Mouse (Mus musculus) midbrain, embryonic 14.5 days (tissue): ENCODE measurements around the gene Pxk. TPM values are rescaled to one million over a fixed set of nuclear protein-coding genes. Genes with fewer than 3 reads are reported as not detected.

ENCODE experiments used
- ATAC-seq: fragments of 200-750 bp; cut with Nextera tagmentation; 2 replicates; pipeline ENCODE4 v1.8.0; 2017; ENCODE audit warnings: moderate number of reproducible peaks, moderate library complexity; ENCODE audit not compliant: low FRiP score, low TSS enrichment
- DNase-seq: peaks from one replicate; pipeline ENCODE4 v3.0.0-alpha.2; 2015
- H3K27ac ChIP-seq: fragments of 300-500 bp; sonication (generic); replicated peaks from 2 replicates; pipeline ENCODE4 v1.5.1; 2014; ENCODE audit warnings: mild to moderate bottlenecking, low read depth, low read length, moderate library complexity
- H3K27me3 ChIP-seq: fragments of 300-500 bp; sonication (generic); 2 replicates; pipeline ENCODE4 v1.6.1; 2014; ENCODE audit warnings: low read length, control low read depth, mixed read lengths; ENCODE audit not compliant: control insufficient read depth, insufficient read depth
- H3K36me3 ChIP-seq: fragments of 300-500 bp; sonication (generic); 2 replicates; pipeline ENCODE4 v1.6.1; 2014; ENCODE audit warnings: low read length, control low read depth; ENCODE audit not compliant: control insufficient read depth, insufficient read depth
- H3K4me1 ChIP-seq: fragments of 300-500 bp; sonication (generic); 2 replicates; pipeline ENCODE4 v1.6.1; 2014; ENCODE audit warnings: mild to moderate bottlenecking, antibody characterized with exemption, low read length, control low read depth; ENCODE audit not compliant: control insufficient read depth, insufficient read depth
- H3K4me2 ChIP-seq: fragments of 300-500 bp; sonication (generic); 2 replicates; pipeline ENCODE4 v1.6.1; 2014; ENCODE audit warnings: mild to moderate bottlenecking, low read length, moderate library complexity
- H3K4me3 ChIP-seq: fragments of 300-500 bp; sonication (generic); replicated peaks from 2 replicates; pipeline ENCODE4 v1.5.1; 2014; ENCODE audit warnings: low read depth, low read length
- H3K9ac ChIP-seq: fragments of 300-500 bp; sonication (generic); replicated peaks from 2 replicates; pipeline ENCODE4 v1.6.1; 2014; ENCODE audit warnings: mild to moderate bottlenecking, low read length, moderate library complexity
- H3K9me3 ChIP-seq: fragments of 300-500 bp; sonication (generic); 2 replicates; pipeline ENCODE4 v1.6.1; 2016; ENCODE audit warnings: low read length, control low read depth, mixed read lengths; ENCODE audit not compliant: control insufficient read depth
- WGBS: fragments of 180-500 bp; shearing (Covaris S2); extraction: QIAGEN DNeasy Blood & Tissue Kit; methylation state at CpG from one replicate; pipeline ENCODE4 v1.1.7; 2014; 5-methylcytosine and 5-hydroxymethylcytosine counted together
- polyA plus RNA-seq: library from polyadenylated mRNA; unstranded; fragments of >200 nt; fragmentation: Nextera tagmentation; extraction: Ambion mirVana; gene quantifications from 2 replicates; pipeline ENCODE4 v1.2.1, GENCODE M21; 2014

Gene Pxk
- polyA plus RNA-seq, 1 experiment from 2014 or later, result 57.1 TPM

- Histone ChIP-seq H3K27ac (no peak overlapping the region), H3K36me3 (peaks cover 14% of the 10 kb centered on the region), H3K4me2 (no peak overlapping the region), H3K9ac (no peak overlapping the region), H3K27me3 (no peaks in the 10 kb centered on the region), H3K4me1 (peaks cover 9% of the 10 kb centered on the region), H3K9me3 (no peaks in the 10 kb centered on the region), H3K4me3 (no peak overlapping the region)
- 79% methylated on average over 3 of the region's 3 CpGs for WGBS
- no peak for DNase-seq
- ATAC-seq, result no peak
These were observed 3.0 kb upstream of the Pxk start for GRCm38 (mm10) chr14:8094931-8095561.

- WGBS, result 76% methylated on average over 7 of the region's 7 CpGs
- H3K4me3 ChIP-seq, result no peak overlapping the region
- DNase-seq, result no peak
These were observed 2.5 kb upstream of the Pxk start for GRCm38 (mm10) chr14:8095562-8095950.

GRCm38 (mm10) chr14:8098687-8098995 lies 630 bp downstream of the Pxk start:
- H3K9ac ChIP-seq, result peak overlapping the region; percentile 82
- DNase-seq (peak; percentile 64), ATAC-seq (no peak)
- peak overlapping the region; percentile 80 for H3K4me3 ChIP-seq
- 3% methylated on average over 5 of the region's 5 CpGs for WGBS
- H3K4me1 ChIP-seq, result peaks cover 11% of the 10 kb centered on the region
- no peaks in the 10 kb centered on the region for H3K9me3 ChIP-seq
- H3K4me2 ChIP-seq, result peak overlapping the region; percentile 73
- peak overlapping the region; percentile 86 for H3K27ac ChIP-seq
- no peaks in the 10 kb centered on the region for H3K27me3 ChIP-seq
- H3K36me3 ChIP-seq, result no peaks in the 10 kb centered on the region

More at GRCm38 (mm10) chr14:8095562-8095950, 2.5 kb upstream of the Pxk start:
- H3K36me3 ChIP-seq, result peaks cover 9% of the 10 kb centered on the region
- ATAC-seq, result no peak
- H3K9ac ChIP-seq, result no peak overlapping the region
- no peak overlapping the region for H3K4me2 ChIP-seq
- H3K9me3 ChIP-seq, result no peaks in the 10 kb centered on the region
- no peak overlapping the region for H3K27ac ChIP-seq
- H3K27me3 ChIP-seq, result no peaks in the 10 kb centered on the region
- peaks cover 11% of the 10 kb centered on the region for H3K4me1 ChIP-seq

DNA sequence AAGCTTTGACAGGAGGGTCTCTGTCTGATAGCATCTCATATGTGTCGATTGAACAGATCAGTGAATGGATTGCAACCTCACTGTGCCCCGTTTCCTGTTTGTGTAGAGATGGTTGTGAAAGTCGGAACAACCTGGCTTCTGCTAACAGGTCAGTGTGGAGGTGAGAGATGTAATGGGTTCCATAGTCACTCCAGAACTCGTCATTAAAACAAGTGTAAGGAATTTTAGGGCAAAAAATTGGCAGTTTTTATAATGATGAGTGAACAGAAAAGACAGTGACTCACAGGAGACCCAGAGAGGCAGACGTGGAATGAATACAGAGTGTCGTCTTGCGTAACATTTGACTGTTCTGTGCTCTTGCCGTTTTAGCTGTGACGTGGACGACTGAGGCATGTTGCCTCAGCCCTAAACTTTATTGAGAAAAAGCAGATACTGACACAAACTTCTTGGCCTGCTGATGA lies 1.6 kb downstream of the Pxk start:
- Histone ChIP-seq H3K9me3 (no peaks in the 10 kb centered on the region), H3K4me3 (peak overlapping the region; percentile 80), H3K9ac (peak overlapping the region; percentile 49; the same call in 1 of the 2 replicates), H3K36me3 (no peaks in the 10 kb centered on the region), H3K4me1 (peaks cover 11% of the 10 kb centered on the region), H3K4me2 (peak overlapping the region; percentile 73), H3K27me3 (no peaks in the 10 kb centered on the region), H3K27ac (no peak overlapping the region)
- 67% methylated on average over 10 of the region's 10 CpGs for WGBS
- ATAC-seq, result no peak
- no peak for DNase-seq

GRCm38 (mm10) chr14:8101886-8102285 lies 3.9 kb downstream of the Pxk start:
- ATAC-seq (no peak), DNase-seq (no peak)
- Histone ChIP-seq H3K4me2 (no peak overlapping the region), H3K4me1 (peaks cover 11% of the 10 kb centered on the region), H3K4me3 (no peak overlapping the region), H3K9ac (no peak overlapping the region), H3K27ac (no peak overlapping the region), H3K27me3 (no peaks in the 10 kb centered on the region), H3K9me3 (no peaks in the 10 kb centered on the region), H3K36me3 (no peaks in the 10 kb centered on the region)
- 83% methylated on average over 8 of the region's 8 CpGs for WGBS

GRCm38 (mm10) chr14:8102676-8103075 lies 4.7 kb downstream of the Pxk start:
- H3K4me1 ChIP-seq, result peaks cover 11% of the 10 kb centered on the region
- H3K4me3 ChIP-seq, result no peak overlapping the region
- ATAC-seq (no peak), DNase-seq (no peak)
- no peaks in the 10 kb centered on the region for H3K36me3 ChIP-seq
- H3K4me2 ChIP-seq, result no peak overlapping the region
- no peak overlapping the region for H3K27ac ChIP-seq
- H3K9me3 ChIP-seq, result no peaks in the 10 kb centered on the region
- WGBS, result 82% methylated on average over 12 of the region's 12 CpGs
- no peaks in the 10 kb centered on the region for H3K27me3 ChIP-seq
- H3K9ac ChIP-seq, result no peak overlapping the region

- no peak overlapping the region for H3K9ac ChIP-seq
- no peaks in the 10 kb centered on the region for H3K36me3 ChIP-seq
- WGBS, result 82% methylated on average over 4 of the region's 4 CpGs
- H3K4me1 ChIP-seq, result no peaks in the 10 kb centered on the region
- no peaks in the 10 kb centered on the region for H3K27me3 ChIP-seq
- no peak overlapping the region for H3K4me2 ChIP-seq
- DNase-seq (no peak), ATAC-seq (no peak)
- no peaks in the 10 kb centered on the region for H3K9me3 ChIP-seq
- no peak overlapping the region for H3K4me3 ChIP-seq
- H3K27ac ChIP-seq, result no peak overlapping the region
These were observed 10.0 kb downstream of the Pxk start for GRCm38 (mm10) chr14:8108047-8108446.

DNA sequence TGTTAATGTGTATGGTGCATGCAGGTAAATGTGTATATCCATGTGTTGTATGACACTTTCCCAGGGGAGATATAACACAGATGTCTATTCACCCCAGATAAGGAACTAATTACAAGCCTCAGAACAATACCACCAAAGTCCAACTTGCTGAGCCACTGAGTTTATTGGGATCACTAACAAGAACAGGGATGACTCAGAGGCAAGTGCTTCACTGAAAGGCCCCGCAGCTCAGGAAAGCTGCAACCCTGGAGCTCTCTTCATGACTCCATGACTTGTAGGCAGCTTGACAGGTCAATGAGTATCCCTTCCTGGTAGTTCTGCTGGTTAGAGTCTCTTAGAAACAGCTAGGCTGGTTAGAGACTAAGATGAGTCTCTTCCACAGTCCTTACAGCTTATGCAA lies 11.0 kb downstream of the Pxk start:
- Histone ChIP-seq H3K4me2 (no peak overlapping the region), H3K9ac (no peak overlapping the region), H3K4me3 (no peak overlapping the region), H3K27ac (no peak overlapping the region), H3K27me3 (no peaks in the 10 kb centered on the region), H3K9me3 (no peaks in the 10 kb centered on the region), H3K4me1 (no peaks in the 10 kb centered on the region), H3K36me3 (0 out of 2 replicates have a peak, but pooled peaks cover 3% of the 10 kb centered on the region)
- 95% methylated on average over 1 of the region's 1 CpGs for WGBS
- ATAC-seq, result no peak
- DNase-seq, result no peak

GRCm38 (mm10) chr14:8111545-8111944 lies 13.5 kb downstream of the Pxk start:
- H3K9ac ChIP-seq, result no peak overlapping the region
- H3K4me1 ChIP-seq, result no peaks in the 10 kb centered on the region
- no peak overlapping the region for H3K4me3 ChIP-seq
- no peak for ATAC-seq
- 0 out of 2 replicates have a peak, but pooled peaks cover 3% of the 10 kb centered on the region for H3K36me3 ChIP-seq
- WGBS, result 93% methylated on average over 6 of the region's 6 CpGs
- H3K27me3 ChIP-seq, result no peaks in the 10 kb centered on the region
- no peak overlapping the region for H3K27ac ChIP-seq
- no peaks in the 10 kb centered on the region for H3K9me3 ChIP-seq
- DNase-seq, result no peak
- H3K4me2 ChIP-seq, result no peak overlapping the region
